Mouse (Mus musculus) frontal cortex, postnatal 36 days (tissue): ENCODE data around the gene Arhgap25.
"Not testable (repeated sequence)": the region's sequence is repeated elsewhere in the genome, so short reads cannot be mapped to it uniquely, and the experiment has no call there.

Experiments
- DNase-seq, 2 experiments: peaks; one replicate each; pipeline ENCODE4 v3.0.0; 2022; ENCODE audit warnings: low spot score in 2 of 2

Arhgap25 gene

DNA sequence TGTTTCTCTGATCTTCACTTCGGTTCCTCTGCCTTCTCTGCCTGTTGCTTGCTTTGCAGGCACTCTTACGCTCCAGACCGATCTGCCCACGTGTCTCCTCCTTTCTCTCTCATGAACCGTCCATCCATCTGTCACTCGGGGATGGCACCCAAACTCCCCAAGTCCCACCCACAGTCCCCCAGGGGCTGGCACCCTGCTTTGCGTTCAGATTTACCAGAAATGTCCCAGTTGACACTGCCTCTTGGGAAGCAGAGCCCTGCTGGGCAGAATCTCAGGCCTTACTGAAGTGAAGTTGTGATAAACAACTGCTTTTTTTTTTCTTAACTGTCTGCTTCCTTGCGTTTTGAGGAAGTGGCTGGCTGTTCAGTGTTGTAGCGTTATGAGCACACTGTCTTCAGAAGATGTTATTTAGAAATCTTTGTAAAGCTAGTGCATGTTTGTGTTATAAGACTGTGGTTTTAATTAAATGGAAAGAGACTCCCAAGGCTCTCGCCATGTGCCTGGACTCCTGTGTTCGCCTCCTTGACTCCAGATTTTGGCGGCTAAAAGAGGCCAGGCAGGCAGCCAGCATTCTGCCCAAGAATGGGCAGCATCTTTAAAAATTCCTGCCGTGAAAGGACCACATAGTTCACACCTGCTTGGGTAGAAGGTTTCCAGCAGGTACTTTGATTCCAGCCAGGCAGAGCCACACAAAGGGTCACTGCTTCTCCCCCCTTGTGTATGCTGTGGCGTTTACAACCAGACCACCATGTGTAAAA lies at the start of gene Arhgap25:
TSS of gene Arhgap25 (minus strand) at position 307 of the 758 bp plus-strand sequence.
- peak in 1 of 2 experiments; percentile 55 for DNase-seq

DNA sequence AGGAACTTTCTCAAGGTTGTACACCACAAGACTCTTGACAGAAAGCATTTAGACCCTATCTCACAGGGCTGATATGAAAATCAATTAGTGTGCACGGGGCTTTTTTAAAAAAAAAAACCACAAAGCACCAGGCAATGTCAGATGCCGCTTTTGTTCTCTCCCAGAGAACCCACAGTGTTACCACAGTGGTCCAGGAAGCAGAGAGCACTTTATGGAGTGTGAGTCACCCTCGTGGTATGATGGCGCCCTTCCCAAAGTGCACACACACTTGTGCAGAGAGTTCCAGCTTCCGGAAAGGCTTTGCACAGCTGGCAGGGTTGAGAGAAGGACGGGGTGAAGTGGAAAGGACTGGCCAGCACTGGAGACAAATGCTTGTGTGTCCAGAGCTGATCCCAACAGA lies 49.4 kb upstream of the Arhgap25 start:
- DNase-seq = no peak

DNA sequence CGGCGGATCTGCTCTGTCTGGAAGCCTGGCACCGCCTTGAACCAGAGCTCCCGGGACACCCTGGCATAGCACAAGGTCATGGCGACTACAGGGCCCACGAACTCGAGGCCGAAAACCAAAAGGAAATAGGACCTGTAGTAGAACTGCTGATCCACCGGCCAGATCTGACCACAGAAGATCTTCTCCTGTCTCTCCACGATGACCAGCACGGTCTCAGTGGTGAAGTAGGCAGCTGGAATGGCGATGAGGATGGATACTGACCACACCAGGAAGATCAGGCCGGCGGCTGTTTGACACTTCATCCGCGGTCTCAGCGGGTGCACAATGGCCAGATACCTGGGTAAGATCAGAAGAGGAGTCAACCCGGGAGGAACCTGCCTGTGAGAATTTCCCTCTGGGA lies 48.5 kb upstream of the Arhgap25 start:
- no peak for DNase-seq

DNA sequence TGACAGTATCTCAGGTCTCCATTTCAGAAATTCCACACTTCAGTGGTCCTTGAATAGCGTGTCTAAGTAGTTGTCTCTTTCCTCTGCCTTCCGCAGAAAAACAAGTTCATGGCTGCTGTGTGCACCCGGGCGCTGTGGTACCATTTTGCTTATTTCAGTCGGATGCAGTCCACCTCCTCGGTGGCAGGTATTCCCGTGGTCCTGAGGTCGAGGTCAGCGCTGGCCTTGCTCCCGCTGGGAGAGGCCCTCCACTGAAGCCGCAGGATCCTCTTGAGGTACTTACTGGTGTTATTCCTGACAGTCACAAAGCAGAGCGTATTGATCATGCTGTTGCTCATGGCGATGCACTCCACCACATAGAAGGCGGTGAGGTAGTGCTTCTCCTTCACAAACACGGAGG lies 48.0 kb upstream of the Arhgap25 start:
- no peak for DNase-seq

DNA sequence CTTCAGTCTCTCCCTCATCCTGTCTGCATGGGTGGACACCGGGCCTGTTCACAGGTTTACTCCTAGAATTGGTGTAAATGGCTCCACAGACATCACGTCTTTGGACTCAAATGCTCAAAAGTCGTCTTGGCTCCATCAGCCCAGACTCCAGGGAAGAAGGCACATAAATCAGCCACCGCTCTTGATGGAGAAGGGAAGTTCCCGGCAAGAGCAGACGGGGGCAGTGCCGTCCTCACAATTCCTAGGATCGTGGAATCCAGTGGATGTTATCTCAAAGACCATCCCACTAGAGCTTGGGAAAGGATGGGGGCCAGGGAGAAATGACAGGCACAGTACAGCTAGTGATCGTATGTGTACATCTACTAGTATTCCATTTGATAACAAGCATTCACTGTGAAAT lies 45.2 kb upstream of the Arhgap25 start:
- DNase-seq = no peak

DNA sequence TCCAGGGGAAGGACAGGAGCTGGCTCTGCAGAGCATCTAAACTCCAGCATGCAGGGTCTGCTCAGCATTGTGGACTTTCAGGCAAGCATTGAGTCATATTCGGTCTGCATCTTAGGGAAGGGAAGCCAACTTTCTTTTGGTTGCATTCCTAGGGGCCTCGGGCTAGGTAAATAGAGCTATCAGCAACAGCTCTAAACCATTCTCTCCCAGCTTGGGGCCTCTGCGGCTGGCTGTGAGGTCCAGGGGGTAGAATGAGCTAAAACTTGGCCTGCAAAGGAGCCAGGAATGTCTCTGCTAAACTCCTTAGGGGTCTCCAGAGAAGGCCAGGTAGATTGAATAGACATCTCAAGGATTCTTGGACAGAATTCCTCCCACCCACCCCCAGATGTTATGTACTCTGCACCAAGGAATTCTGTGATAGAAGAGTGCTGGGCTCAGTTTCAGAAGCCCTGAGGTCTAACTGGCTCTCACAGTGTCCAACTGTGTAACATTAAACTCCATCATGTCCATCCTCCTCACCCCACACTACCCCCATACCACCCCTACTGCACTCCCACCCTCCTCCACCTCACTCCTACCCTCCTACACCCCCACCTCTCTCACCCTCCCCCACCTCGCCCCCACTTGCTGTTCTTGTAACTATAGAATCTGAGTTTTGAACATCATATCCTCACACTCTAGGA lies 43.7 kb upstream of the Arhgap25 start:
- DNase-seq = no peak

DNA sequence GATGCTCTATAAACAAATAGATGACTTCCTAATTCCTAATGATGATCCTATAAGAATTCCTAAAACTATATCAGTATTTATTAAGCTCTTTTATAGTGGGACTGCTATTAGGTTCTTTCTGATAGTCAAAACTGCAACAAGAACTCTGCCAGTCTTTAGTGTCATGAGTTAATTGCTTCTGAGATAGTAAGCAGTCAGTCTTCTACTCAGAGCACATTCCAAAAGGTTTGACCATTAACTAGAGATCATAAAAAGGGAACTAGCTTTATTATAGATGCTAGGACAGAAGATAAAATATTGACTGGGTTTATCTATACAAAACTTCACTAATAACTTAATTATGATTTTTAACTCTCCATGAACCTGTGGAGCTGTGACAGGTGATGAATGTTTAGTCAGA lies 38.8 kb upstream of the Arhgap25 start:
- DNase-seq = not testable (repeated sequence)

DNA sequence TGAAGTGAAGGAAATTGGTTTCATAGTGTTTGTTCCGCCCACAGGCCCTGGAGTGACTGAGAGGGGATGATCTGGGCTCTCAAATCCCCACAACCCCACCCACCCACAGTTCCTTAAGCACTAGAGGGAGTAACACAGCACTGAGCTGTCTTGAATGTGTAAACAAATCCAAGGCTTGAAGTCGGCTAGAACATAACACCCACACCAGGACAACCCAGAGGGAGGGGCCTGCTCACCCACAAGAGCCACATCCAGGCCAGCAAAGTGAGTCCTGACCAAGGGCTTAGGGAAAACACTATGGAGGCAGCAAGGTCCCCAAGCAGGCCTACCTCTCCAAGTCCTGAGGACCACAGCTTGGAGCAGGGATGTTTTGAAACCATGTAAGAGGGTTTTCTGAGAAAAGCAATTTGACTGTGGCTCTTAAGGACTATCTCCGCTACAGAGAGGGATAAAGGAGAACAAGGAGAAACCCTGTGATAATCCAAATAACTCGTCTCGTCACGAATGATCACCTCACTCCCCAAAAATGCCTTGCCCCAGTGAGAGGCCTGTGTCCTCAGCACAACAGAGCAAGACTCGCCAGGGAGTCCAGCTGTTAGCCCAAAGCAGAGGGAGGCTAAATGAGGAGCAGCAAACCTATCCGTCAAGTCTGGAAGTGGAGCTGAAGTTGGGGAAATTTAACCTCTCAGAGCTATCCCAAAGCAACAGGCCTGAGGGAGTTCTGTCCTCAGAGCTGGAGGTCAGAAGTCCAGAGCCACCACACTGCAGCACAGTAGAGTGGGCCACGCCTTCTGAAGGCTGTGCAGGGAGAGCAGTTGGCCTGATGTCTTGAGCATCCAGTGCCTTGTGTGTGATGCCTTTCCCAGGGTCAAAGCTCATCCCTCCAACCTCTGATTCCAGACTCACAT lies 34.9 kb upstream of the Arhgap25 start:
- no peak for DNase-seq

DNA sequence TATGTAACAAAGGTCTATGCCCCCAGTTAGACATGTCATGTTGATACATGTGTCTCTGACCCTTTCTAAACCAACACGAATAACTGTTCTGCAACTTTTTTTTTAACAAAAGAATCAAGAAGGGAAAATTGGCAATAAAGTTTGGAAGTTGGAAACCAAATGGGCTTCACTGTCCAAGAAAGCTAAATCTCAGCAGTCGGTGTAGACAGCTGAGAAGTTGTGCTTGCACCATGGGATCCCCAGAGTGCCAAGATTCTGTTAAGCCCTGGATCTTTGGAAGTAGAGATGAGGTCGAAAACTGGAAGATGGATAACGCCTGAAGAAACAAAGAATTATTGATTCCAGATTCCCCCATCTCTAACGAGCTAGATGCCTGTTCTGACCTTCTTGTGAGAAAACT lies 32.1 kb upstream of the Arhgap25 start:
- DNase-seq = no peak

DNA sequence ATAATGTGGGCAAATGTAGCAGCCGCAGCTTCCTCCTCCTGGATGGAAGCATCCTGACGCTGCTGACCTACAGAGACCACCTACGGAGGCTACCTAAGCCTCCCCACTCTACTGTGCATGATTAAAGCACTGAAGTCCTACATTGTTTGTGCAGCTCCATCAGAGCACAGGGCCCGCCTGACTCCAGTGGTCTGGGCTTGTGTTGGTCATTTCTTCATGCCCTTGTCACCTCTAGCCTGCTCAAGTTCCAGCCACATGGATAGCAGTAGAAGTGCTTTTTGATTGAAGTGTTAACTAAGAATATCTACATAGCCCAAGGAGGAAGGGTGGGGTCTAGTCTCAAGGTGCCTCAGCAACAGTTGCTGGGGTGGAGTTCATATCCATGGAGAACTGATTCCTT lies 31.3 kb upstream of the Arhgap25 start:
- DNase-seq = no peak

DNA sequence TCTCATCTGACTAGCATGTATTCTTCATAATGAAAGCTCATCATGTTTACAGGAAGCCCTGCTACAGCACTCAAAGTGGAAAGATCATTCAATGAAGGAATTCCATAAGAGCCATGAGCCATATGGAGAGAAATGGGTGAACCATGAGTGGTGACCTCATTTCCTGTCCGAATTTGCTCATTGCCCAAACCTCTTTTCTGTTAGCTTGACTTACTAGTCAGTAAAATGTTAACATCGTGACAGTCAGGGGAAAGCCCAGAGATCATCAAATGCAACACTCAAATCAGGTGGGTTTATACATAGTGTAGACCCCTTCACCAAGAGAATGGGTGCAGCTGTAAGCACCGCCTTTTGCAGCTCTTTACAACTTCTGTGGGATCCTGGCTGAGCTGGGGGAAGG lies 20.7 kb upstream of the Arhgap25 start:
- no peak for DNase-seq

DNA sequence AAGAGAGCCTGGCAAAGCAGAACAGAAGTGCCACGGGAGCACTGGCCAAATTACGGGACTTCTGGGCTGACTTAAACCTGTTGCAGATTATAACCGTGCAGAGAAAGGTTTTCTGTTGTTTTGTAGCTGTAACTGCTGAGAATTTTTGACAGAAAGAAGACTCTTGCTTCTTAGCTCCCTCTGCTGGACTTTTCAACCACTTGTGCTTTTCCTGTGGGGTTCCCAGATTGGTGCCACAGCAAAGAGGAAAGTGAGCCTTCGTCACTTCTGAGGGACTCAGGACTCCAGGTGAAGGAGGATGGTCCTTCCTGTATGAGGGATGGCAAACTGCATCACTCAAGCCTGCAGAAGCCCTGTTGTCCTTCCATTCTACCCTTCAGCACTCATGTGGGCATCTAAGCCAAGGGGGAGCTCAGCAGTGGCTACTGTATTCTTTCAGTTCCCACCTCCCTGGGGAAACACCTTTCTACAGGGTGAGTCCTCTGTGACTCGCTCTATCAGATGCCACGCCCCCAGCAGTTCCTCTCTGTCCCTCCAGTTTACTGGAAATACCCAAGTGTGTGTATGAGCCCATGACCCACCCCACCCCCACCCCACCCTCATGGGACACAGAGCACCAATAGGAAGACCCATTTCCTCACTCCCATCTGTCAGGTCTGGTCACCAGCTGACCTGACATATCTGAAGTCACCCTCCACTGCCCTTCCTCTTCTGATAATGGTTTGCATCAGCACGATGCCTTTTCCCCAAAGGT lies 19.2 kb upstream of the Arhgap25 start:
- DNase-seq = peak in 1 of 2 experiments; percentile 36

DNA sequence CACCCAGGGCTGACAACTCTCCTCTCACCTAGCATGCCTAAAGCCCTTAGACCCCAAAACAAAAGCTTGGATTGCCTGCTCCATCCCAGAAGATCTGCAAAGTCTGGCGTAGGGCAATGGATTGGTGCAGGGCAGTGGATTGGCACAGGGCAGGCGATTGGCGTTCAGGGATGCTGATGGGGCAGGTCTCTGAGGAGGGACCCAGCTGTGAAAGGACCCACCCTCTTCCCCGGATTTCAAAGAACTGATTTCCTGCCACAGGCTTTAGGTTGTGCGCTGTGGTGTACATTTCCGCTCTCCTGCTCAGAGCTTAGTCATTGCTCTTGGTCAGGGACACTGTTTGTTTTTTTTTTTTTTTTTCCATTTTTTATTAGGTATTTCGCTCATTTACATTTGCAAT lies 14.8 kb upstream of the Arhgap25 start:
- no peak for DNase-seq

DNA sequence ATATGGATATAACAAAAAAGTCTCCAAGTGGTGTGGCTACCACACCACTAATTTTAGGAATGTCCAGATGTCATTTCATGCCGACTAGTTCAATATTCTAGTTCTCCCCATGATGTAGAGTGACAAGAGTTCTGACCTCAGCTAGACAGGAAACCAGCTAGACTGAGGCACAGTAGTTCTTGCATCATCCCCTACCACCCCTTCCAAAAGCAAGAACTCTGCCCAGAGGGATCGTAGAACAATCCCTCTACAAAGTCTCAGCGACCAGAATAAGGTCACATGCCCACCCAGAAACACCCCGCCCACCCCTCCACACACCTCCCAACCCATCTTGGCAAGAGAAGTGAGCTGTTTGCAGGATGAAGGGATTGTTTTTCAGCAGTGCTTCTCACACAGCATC lies 14.4 kb upstream of the Arhgap25 start:
- DNase-seq = no peak

DNA sequence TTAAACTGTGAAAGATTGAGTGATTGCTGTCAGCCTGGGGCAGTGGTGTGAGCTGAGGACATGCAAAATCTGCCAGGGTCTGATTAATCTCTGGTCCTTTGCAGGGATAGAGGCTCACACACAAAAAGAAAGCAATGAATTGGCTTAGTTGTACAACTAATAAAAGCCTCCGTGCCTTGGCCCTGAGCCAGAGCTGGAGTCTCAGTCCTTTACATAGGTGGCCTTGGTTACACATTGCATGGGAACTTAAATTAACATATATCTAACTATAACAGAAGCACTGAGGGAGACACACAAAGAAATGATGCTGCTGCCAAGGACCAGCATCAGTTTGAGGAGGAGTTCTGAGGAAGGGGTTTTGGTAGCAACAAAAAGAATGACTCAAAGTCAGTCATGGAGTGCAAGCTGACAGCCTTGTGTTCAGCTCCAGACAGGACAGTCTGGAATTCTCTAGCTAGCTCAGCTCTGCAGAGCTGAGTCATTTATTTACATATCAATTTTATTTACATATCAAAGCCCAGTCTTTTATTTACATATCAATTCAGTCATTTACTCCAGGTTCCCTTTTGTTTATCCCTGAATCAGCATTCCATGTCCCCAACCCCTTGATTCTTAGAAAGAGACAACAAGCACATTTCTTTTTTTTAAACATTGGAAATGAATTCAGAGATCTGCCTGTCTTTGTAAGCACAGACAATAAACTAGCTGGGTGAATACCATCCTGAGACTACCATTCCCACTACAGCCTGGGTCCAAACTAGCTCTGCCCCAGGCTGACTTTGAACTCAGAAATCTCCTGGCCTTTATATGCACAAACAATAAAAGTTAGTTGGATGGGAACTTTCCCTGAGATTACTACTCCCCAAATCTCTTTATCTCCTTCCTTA lies 12.5 kb upstream of the Arhgap25 start:
- no peak for DNase-seq

DNA sequence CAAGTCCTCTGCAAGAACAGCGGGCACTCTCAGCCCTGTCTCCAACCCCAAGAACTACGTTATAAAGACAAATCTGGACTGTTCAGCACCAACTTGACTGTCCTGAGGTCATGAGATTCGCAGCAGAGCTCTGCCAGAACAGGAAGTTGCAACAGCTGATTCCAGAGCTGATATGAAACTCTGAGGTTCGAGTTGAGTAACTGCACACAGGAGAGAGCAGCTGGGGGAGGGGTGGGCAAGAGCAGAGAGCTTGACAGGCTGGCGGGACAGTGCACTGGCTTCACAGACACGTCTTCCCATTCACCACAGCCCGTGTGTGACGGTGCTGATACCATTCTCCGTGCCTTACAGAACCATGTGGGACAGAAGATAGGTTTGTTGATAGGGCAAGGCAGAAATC lies 9.0 kb upstream of the Arhgap25 start:
- no peak for DNase-seq

DNA sequence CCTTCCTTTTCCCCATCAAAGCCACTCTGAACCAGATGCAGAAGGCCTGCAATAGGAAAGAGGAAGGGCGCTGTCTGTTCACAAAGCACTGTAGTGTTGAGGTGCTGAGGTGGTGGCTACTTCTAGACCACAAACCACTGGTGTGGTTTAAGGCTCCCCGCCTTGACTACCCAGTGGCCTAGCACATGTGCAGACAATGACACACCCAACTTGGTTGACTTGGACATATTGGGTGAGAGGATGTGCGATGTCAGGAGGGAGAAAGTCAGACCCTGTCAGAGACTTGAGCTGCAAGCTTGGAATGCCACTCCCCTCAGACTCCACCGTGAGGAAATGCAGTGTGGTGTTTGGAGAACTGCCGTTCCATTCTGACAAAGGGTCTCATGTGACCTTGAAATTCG lies 8.1 kb upstream of the Arhgap25 start:
- DNase-seq = no peak

DNA sequence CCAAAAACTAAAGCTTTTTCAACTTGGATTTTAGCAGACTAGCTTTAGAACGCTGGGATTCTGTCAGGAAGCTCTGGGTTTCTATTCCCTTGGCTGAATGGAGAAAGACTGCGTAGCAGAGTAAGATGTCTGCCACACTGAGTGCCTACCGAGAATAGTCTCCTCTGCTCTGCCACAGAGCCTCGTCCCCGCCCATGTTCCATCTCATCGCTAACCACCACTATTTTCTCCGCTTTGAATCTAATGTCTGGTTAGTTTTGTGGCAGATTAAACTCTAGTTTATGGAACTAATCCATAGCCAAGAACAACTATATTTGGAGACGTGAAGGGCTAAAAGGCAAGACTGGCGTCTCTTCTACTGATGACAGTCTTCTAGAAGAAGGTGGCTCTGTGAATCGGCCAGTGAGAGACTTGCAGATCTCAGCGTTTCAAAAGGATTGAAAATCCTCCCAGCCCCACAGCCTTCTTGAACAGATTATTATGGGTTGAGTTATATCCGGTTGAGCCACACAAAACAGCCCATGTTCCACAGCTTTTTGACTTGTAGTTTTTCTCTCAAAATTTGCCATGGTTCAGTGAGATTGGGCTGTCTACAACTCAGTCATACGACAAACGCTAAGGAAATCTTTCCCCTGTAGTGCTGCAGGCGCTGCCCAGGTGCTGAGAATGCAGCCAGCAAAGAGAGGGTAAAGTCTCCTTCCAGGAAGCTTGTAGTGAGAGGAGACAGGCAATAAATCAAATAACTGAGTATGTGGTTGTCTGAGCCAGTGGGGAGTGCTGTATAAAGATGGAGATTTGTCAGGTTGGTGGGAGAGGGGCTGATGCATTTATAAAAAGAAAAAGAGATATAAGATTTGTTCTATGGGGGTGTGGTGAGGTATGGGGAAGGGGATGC lies 5.6 kb upstream of the Arhgap25 start:
- no peak for DNase-seq

DNA sequence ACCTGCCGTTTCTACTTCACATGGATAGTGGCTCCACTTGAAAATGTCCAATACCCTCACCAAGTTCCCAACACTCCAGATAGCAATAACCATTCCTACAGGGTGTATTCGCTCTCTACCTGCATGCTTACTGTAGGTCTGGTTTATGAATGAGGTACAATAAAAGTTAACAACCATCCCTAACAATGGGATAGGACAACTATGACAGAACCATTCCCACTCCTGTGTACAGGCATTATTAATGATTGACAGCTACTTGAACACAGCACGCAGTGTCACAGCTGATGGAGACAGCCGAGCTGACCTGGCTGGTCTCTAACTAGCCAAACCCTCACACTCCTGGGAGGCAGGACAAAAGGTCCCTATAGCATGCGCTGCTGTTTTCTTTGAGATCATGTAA lies 4.6 kb upstream of the Arhgap25 start:
- DNase-seq = no peak

DNA sequence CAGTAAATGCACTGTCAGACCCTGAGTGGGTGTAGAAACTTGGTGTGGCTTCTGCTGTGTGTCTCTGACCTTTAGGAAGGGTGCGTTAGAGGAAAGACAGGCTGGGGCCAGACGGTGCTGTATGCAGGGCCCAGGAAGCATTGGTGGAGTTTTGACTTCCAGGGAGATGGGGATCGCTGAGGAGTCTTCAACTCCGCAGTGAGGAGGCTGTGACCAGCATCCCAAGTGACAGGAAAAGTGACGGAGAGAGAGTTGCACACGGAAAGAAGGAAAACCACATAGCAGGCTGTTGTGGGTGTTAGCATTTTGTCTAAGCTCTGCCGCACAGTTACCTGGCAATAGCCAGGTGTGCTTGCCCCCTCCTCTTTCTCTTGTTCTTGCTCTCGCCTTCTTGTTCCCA lies 3.2 kb upstream of the Arhgap25 start:
- DNase-seq = no peak
